Mouse (Mus musculus) forebrain, embryonic 10.5 days (tissue): ENCODE results near the gene Cdip1. TPM values are rescaled to one million over a fixed set of nuclear protein-coding genes. Genes with fewer than 3 reads are reported as not detected.
"Not testable (repeated sequence)": the region's sequence is repeated elsewhere in the genome, so short reads cannot be mapped to it uniquely, and the experiment has no call there.

Source experiments
- DNase-seq: peaks from one replicate; pipeline ENCODE4 v3.0.0-alpha.2; 2017; ENCODE audit warnings: low spot score; ENCODE audit errors: extremely low spot score
- H3K27ac ChIP-seq: fragments of 300-500 bp; sonication (generic); 2 replicates; pipeline ENCODE4 v1.5.1; 2016; ENCODE audit warnings: mild to moderate bottlenecking
- H3K27me3 ChIP-seq: fragments of 300-500 bp; sonication (generic); 2 replicates; pipeline ENCODE4 v1.6.1; 2016; ENCODE audit warnings: mild to moderate bottlenecking; ENCODE audit not compliant: poor library complexity, severe bottlenecking
- H3K36me3 ChIP-seq: fragments of 300-500 bp; sonication (generic); replicated peaks from 2 replicates; pipeline ENCODE4 v1.6.1; 2016; ENCODE audit warnings: mild to moderate bottlenecking, moderate library complexity
- H3K4me1 ChIP-seq: fragments of 300-500 bp; sonication (generic); 2 replicates; pipeline ENCODE4 v1.6.1; 2016
- H3K4me3 ChIP-seq: fragments of 300-500 bp; sonication (generic); 2 replicates; pipeline ENCODE4 v1.5.1; 2016; ENCODE audit warnings: mild to moderate bottlenecking, moderate library complexity
- H3K9me3 ChIP-seq: fragments of 300-500 bp; sonication (generic); 2 replicates; pipeline ENCODE4 v1.6.1; 2016; ENCODE audit warnings: mild to moderate bottlenecking, moderate library complexity
- WGBS: fragments of 180-500 bp; shearing (Covaris S2); methylation state at CpG from one replicate; pipeline ENCODE4 v1.1.7; 2016; 5-methylcytosine and 5-hydroxymethylcytosine counted together
- polyA plus RNA-seq: library from polyadenylated mRNA; unstranded; fragments of >200 nt; fragmentation: Nextera tagmentation; extraction: Ambion mirVana; gene quantifications from 2 replicates; pipeline ENCODE4 v1.2.1, GENCODE M21; 2016

The Cdip1 gene
- polyA plus RNA-seq, 1 experiment from 2014 or later = 112 TPM

DNA sequence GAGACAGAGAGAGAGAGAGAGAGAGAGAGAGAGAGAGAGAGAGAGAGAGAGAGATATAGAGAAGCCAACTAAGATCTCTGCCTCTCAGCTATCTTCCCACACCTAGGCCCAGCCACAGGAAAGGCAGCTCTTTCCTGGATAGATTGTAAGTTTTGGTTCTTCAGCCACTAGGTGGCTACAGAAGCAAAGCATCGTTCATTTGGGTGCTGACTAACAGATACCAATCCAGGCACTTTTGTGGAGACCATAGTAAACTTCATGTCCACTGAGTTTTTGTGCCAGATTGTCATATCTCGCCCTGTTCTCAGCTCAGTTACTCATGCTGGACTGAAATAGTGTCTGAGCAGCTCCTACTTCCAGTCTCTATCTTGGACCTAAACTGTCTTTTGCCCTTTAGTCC lies 26.8 kb downstream of the Cdip1 start:
- H3K4me1 ChIP-seq = no peaks in the 10 kb centered on the region
- peaks cover 53% of the 10 kb centered on the region for H3K36me3 ChIP-seq
- H3K4me3 ChIP-seq = no peak overlapping the region
- H3K9me3 ChIP-seq = no peaks in the 10 kb centered on the region
- no peak overlapping the region for H3K27ac ChIP-seq
- WGBS = 46% methylated on average over 2 of the region's 2 CpGs
- no peaks in the 10 kb centered on the region for H3K27me3 ChIP-seq
- no peak for DNase-seq

DNA sequence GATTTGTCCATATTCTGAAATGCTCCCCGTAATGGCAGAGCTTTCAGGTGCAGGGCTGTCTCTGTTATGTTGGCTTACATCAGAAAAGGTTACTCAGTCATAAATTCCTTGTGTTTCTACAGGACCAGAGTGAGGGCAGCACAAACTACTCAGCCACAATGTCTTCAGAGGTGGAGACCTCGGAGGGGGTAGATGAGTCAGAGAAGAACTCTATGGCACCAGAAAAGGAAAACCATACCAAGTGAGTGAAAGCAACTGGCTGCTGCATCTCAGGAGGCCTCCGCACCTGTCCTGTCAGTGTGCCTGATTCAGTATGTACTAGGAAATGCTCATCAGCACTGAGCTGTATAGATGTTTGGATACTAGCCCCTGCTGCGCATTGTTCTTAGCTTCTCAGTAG lies 27.7 kb downstream of the Cdip1 start:
- H3K36me3 ChIP-seq = peaks cover 45% of the 10 kb centered on the region
- H3K9me3 ChIP-seq = no peaks in the 10 kb centered on the region
- H3K4me1 ChIP-seq = 0 out of 2 replicates have a peak, but pooled peaks cover under 1% of the 10 kb centered on the region
- no peaks in the 10 kb centered on the region for H3K27me3 ChIP-seq
- no peak overlapping the region for H3K27ac ChIP-seq
- no peak overlapping the region for H3K4me3 ChIP-seq
- 95% methylated on average over 4 of the region's 4 CpGs for WGBS
- DNase-seq = no peak

DNA sequence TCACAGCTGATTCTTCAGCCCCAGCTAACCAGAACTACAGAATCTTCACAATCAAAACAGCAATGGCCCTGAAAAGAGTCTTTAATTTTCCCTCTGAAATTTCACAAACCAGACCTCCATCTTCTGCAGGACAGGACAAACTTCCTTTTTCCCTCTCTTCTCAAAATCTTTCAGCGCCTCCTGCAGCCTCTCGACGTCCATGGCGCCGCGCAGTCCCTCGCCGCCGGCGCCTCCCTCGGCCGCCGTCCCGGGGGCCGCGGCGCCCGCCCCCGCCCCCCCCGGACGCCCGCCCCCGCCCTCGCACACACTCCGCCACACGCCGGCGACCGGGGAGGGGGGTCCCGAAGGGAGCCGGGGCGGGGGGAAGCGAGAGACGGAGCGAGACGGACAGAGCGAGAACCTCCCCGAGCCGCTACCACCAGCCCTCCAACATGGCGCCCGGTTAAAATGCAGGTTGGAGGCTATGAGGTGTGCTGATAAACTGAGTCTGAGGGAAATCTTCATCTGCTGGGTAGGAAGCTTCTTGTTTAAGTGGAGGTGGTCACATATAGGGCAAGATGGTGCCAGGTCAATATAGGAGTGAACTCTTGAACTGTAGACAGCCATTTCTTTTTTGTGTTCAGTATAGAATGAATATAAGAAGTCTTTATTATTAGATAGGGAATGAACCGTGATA lies 33.3 kb downstream of the Cdip1 start:
- not testable (repeated sequence) for H3K4me1 ChIP-seq, DNase-seq, H3K27me3 ChIP-seq, H3K9me3 ChIP-seq, H3K36me3 ChIP-seq
- Histone ChIP-seq H3K27ac (peak overlapping the region; percentile 81), H3K4me3 (peak overlapping the region; percentile 51)
- 3% methylated on average over 42 of the region's 42 CpGs for WGBS

DNA sequence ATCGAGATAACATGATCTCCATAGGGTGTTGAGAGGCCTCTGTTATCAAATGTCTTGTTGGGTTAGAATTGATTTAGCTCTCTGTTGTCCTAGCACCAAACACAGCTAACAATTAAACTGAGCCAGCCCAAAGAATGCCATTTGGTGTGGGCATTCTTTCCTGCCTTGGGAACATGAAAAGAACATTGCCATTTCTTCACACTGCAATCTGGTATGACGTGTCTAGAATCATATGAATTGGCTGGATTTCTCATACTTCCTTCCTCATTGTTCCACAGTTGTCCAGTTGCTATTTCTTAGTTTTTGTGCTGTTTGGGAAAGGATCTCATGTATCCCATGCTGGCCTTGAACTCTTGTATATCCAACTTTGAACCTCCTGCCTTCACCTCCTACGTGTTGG lies 36.0 kb downstream of the Cdip1 start:
- H3K9me3 ChIP-seq = peaks cover 3% of the 10 kb centered on the region; the same call in 1 of the 2 replicates
- 93% methylated on average over 3 of the region's 3 CpGs for WGBS

DNA sequence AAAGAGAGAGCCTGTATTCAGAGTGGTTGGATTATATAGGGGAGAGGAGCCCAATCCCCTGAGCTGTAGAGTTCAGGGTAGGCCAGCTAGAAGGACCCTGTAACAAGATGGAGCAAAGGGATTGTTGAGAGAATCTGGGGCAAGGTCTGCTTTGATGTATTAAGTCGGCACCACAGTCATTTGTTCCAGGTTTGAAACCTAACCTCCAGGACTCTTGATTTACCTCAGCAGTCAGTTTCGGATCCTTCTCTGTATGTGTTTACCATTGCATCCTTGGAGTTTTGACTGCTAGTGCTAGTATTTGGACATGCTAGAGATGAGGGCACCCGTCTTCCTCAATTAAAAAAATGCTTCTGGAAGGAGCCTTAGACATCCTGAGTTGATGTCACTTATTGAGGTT lies 37.9 kb downstream of the Cdip1 start:
- 93% methylated on average over 3 of the region's 3 CpGs for WGBS
- H3K9me3 ChIP-seq = peaks cover 3% of the 10 kb centered on the region; the same call in 1 of the 2 replicates
- H3K4me3 ChIP-seq = no peak overlapping the region
- DNase-seq = no peak
- H3K36me3 ChIP-seq = peaks cover 11% of the 10 kb centered on the region
- no peaks in the 10 kb centered on the region for H3K27me3 ChIP-seq
- H3K4me1 ChIP-seq = peaks cover 3% of the 10 kb centered on the region; the same call in 1 of the 2 replicates
- no peak overlapping the region for H3K27ac ChIP-seq

More for the DNA sequence above, 36.0 kb downstream of the Cdip1 start:
- DNase-seq = no peak
- H3K27me3 ChIP-seq = no peaks in the 10 kb centered on the region
- no peak overlapping the region for H3K27ac ChIP-seq
- no peak overlapping the region for H3K4me3 ChIP-seq
- peaks cover 11% of the 10 kb centered on the region for H3K36me3 ChIP-seq
- H3K4me1 ChIP-seq = peaks cover 6% of the 10 kb centered on the region; the same call in 1 of the 2 replicates

DNA sequence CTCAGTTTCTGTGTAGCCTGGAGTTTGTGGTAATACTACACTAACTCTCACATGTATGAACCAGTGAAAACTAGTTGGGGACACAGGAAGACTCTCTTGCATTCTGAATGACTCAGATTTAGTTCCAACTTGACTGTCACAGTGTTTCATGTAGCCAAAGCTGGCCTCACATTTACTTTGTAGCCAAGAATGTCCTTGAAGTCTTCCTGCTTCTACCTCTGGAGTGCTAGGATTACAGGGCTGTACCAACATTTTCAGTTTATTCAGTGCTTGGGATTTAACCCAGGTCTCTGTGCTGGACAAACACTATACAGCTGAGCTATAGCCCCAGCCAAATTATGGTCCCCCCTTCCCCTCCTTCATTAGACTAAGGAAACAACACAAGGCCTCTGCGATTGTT lies 47.9 kb downstream of the Cdip1 start:
- H3K4me3 ChIP-seq = no peak overlapping the region
- H3K27ac ChIP-seq = no peak overlapping the region
- peaks cover 25% of the 10 kb centered on the region for H3K36me3 ChIP-seq
- peaks cover 8% of the 10 kb centered on the region for H3K9me3 ChIP-seq
- no peak for DNase-seq
- H3K27me3 ChIP-seq = no peaks in the 10 kb centered on the region
- H3K4me1 ChIP-seq = no peaks in the 10 kb centered on the region
- 95% methylated on average over 1 of the region's 1 CpGs for WGBS

DNA sequence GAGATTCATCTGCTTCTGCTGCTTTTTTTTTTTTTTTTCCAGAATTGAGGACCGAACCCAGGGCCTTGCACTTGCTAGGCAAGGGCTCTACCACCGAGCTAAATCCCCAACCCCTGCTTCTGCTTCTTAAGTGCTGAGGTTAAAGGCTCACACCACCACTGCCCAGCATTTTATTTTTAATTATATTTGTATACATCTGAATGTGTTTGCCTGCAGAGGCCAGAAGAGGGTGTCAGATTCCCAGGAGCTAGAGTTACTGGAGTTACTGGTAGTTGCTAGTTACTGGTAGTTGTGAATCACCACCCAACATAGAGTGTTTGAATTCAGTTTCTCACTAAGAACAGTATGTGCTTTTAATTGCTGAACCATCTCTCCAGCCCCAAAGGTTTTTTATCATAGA lies 50.1 kb downstream of the Cdip1 start:
- Histone ChIP-seq H3K4me1 (no peaks in the 10 kb centered on the region), H3K27ac (no peak overlapping the region), H3K27me3 (no peaks in the 10 kb centered on the region), H3K4me3 (no peak overlapping the region), H3K9me3 (peaks cover 8% of the 10 kb centered on the region), H3K36me3 (peaks cover 33% of the 10 kb centered on the region)
- WGBS = 83% methylated on average over 2 of the region's 2 CpGs
- no peak for DNase-seq

DNA sequence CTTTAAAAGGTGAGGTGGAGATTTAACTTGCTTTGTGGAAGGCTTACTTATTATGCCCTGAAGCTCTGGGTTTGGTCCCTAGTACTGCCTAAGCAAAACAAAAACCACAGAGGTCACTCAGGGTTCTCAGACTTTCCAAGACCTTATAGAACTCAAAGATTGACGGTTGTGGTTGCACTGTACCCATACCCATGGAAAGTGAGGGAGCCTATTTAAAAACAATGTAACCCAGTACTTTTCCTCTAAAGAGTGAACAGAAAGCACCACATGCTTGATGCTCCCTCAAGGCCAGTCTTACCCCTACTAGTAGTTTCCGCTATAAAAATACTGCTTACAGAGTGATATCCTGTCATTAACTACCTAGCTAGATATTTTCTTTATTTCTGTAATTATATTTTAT lies 53.8 kb downstream of the Cdip1 start:
- Histone ChIP-seq H3K27ac (no peak overlapping the region), H3K9me3 (no peaks in the 10 kb centered on the region), H3K4me1 (no peaks in the 10 kb centered on the region), H3K36me3 (peaks cover 24% of the 10 kb centered on the region), H3K4me3 (no peak overlapping the region), H3K27me3 (no peaks in the 10 kb centered on the region)
- DNase-seq = no peak
- WGBS = 91% methylated on average over 2 of the region's 2 CpGs

DNA sequence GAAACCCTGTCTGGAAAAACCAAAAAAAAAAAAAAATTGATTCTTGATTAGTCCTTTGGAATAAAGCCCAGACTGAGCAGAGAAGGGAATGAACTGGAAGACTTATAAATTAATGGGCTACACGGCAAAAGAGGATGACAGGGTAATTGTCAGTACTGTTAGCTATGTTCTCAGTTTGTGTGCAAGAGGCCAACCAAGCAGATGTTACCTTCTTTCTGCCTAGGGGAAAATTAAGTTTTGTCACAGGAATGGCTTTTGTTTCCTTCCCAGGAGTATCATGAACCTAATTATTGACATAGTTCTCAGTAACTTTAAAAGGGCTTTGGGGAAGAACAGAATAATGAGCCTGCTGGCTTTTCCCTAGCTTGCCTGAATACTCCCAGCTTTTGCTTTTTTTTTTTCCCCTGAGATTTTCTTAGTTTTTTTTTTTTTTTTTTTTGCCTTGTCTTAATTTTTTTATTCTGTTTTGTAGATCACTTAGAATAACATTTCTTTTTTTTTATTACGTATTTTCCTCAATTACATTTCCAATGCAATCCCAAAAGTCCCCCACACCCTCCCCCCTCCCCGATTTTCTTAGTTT lies 59.2 kb downstream of the Cdip1 start:
- DNase-seq = no peak
- 92% methylated on average over 3 of the region's 3 CpGs for WGBS
- Histone ChIP-seq H3K9me3 (no peaks in the 10 kb centered on the region), H3K4me3 (no peak overlapping the region), H3K4me1 (peaks cover 16% of the 10 kb centered on the region), H3K36me3 (peaks cover 22% of the 10 kb centered on the region), H3K27me3 (no peaks in the 10 kb centered on the region), H3K27ac (no peak overlapping the region)

DNA sequence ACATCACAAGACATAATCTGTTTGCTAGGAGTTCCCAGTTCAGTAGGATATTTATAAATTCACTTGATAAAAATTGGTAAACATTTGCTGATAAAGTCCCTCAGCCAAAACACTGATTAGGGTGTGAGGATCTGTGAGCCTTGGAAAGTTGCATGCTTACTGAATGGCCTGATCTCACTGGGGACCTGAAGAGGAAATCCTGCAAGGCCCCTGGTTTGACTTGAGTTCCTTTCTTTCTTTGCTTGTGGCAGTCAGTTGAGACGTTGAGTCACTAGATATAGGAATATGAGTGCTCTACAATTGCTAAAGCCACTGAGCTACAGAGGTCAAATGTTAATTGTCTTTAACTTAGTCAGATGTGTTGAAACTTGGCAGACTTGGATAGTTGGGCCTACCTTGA lies 62.1 kb downstream of the Cdip1 start:
- Histone ChIP-seq H3K27ac (no peak overlapping the region), H3K9me3 (no peaks in the 10 kb centered on the region), H3K4me3 (no peak overlapping the region; the same call in 1 of the 2 replicates), H3K27me3 (peaks cover 13% of the 10 kb centered on the region; the same call in 1 of the 2 replicates), H3K36me3 (peaks cover 11% of the 10 kb centered on the region), H3K4me1 (peaks cover 18% of the 10 kb centered on the region)
- no peak for DNase-seq
- WGBS = 76% methylated on average over 1 of the region's 1 CpGs

DNA sequence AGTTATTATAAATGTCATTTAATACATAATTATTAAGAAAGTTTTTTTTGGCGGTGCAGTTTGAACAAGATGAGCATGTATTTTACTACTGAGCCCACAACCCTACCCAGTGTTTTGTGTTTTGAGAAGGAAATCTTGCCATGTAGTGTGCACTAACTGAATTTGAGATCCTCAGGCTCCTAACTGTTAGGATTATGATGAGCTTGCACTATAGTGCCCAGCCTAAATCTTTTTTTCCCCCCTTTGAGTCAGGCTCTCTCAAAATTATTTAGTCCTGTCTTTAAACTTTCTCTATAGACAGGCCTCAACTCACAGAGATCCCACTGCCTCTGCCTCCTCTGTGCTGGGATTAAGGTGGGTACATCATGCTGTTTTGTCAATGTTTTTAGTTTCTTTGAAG lies 62.6 kb downstream of the Cdip1 start:
- peaks cover 13% of the 10 kb centered on the region; the same call in 1 of the 2 replicates for H3K27me3 ChIP-seq
- peaks cover 11% of the 10 kb centered on the region for H3K36me3 ChIP-seq
- H3K9me3 ChIP-seq = no peaks in the 10 kb centered on the region
- DNase-seq = no peak
- peaks cover 18% of the 10 kb centered on the region for H3K4me1 ChIP-seq
- WGBS = 96% methylated on average over 1 of the region's 1 CpGs
- no peak overlapping the region for H3K27ac ChIP-seq
- H3K4me3 ChIP-seq = peak overlapping the region; percentile 89

DNA sequence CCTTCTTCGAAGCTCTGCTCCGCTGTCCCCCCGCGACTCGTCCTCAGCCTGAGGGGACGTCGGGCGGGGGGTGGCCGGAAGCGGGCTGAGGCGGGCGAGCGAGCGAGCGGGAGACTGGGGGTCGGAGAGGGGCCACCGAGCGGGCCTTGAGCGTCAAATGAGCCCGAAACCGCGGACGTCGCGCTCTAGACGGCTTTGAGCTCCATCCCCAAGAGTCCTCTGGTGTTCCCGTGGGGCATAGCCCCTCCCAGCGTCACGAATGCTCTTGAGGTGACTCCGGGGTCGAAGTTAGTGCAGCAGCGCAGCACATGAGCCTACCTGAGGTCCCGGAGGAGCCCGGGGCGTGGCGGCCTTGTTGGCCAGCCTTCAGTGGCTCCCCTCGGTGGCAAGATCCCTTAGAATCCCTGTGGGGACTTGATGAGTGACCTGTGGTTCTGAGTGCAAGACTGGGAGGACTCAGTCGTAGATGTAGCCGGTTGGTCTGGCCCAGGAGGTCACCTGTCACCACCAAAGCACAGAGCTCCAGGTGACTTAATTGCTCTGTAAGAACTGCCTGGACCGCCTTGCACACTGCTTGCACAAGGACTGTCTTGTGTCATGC lies 63.5 kb downstream of the Cdip1 start:
- Histone ChIP-seq H3K27ac (peak overlapping the region; percentile 94), H3K4me3 (peak overlapping the region; percentile 89), H3K4me1 (peaks cover 18% of the 10 kb centered on the region), H3K27me3 (peaks cover 13% of the 10 kb centered on the region; the same call in 1 of the 2 replicates), H3K9me3 (no peaks in the 10 kb centered on the region), H3K36me3 (peaks cover 8% of the 10 kb centered on the region)
- DNase-seq = no peak
- WGBS = under 1% methylated on average over 40 of the region's 40 CpGs
